Mouse (Mus musculus): ENCODE results near the gene Coq6.
"Not testable (repeated sequence)": the region's sequence is repeated elsewhere in the genome, so short reads cannot be mapped to it uniquely, and the experiment has no call there.

Gene Coq6

GRCm38 (mm10) chr12:84361555-84362489, at the start of gene Coq6, which contains the start of gene Fam161b:
Gene Coq6, plus strand, starts transcription at chr12:84361657.
Gene Fam161b, minus strand, starts transcription at chr12:84361833.
- in situ Hi-C loops (cut with MboI, MseI): no loop called here

GRCm38 (mm10) chr12:84316006-84316405, 45.5 kb upstream of the Coq6 start:
- in situ Hi-C loops (cut with MboI, MseI): loop anchor here (10.0 kb wide), 1 partner anchor 1921 kb away; no protein-coding TSS in a partner anchor

GRCm38 (mm10) chr12:84316721-84317621, 44.5 kb upstream of the Coq6 start, which contains the start of gene Zfp410:
Gene Zfp410, plus strand, starts transcription at chr12:84316852.
- in situ Hi-C loops (cut with MboI, MseI): loop anchor here (10.0 kb wide), 1 partner anchor 1922 kb away; no protein-coding TSS in a partner anchor

- in situ Hi-C loops (cut with MboI, MseI): no loop called here
These were observed 34.3 kb upstream of the Coq6 start for GRCm38 (mm10) chr12:84327111-84327512.

GRCm38 (mm10) chr12:84336963-84337625, 24.4 kb upstream of the Coq6 start:
- in situ Hi-C loops (cut with MboI, MseI): no loop called here

- in situ Hi-C loops (cut with MboI, MseI): no loop called here
These were observed 14.3 kb upstream of the Coq6 start for GRCm38 (mm10) chr12:84347192-84347591.

- in situ Hi-C loops (cut with MboI, MseI): not testable (repeated sequence)
These were observed 2.8 kb upstream of the Coq6 start for GRCm38 (mm10) chr12:84358699-84359098.

- in situ Hi-C loops (cut with MboI, MseI): no loop called here
These were observed 1.4 kb downstream of the Coq6 start for GRCm38 (mm10) chr12:84362872-84363271.

- in situ Hi-C loops (cut with MboI, MseI): no loop called here
These were observed 2.8 kb downstream of the Coq6 start for GRCm38 (mm10) chr12:84364291-84364690.

GRCm38 (mm10) chr12:84365137-84365536, 3.7 kb downstream of the Coq6 start:
- in situ Hi-C loops (cut with MboI, MseI): no loop called here

GRCm38 (mm10) chr12:84366971-84367370, 5.5 kb downstream of the Coq6 start:
- in situ Hi-C loops (cut with MboI, MseI): no loop called here

GRCm38 (mm10) chr12:84371647-84372046, 10.2 kb downstream of the Coq6 start:
- in situ Hi-C loops (cut with MboI, MseI): no loop called here

GRCm38 (mm10) chr12:84373831-84374481, 12.5 kb downstream of the Coq6 start:
- in situ Hi-C loops (cut with MboI, MseI): no loop called here

- in situ Hi-C loops (cut with MboI, MseI): no loop called here
These were observed 20.9 kb downstream of the Coq6 start for GRCm38 (mm10) chr12:84382369-84382768.

- in situ Hi-C loops (cut with MboI, MseI): no loop called here
These were observed 23.2 kb downstream of the Coq6 start for GRCm38 (mm10) chr12:84384644-84385081.

- in situ Hi-C loops (cut with MboI, MseI): no loop called here
These were observed 24.0 kb downstream of the Coq6 start for GRCm38 (mm10) chr12:84385408-84385807.

GRCm38 (mm10) chr12:84388097-84388496, 26.6 kb downstream of the Coq6 start:
- in situ Hi-C loops (cut with MboI, MseI): no loop called here

- in situ Hi-C loops (cut with MboI, MseI): no loop called here
These were observed 27.4 kb downstream of the Coq6 start for GRCm38 (mm10) chr12:84388774-84389400.

GRCm38 (mm10) chr12:84390336-84390735, 28.9 kb downstream of the Coq6 start:
- in situ Hi-C loops (cut with MboI, MseI): no loop called here

GRCm38 (mm10) chr12:84392681-84393080, 31.2 kb downstream of the Coq6 start:
- in situ Hi-C loops (cut with MboI, MseI): no loop called here
